Mouse (Mus musculus) frontal cortex, postnatal 36 days (tissue): ENCODE measurements around the gene Kcnh4.

Source experiments
- DNase-seq, 2 experiments: peaks; one replicate each; pipeline ENCODE4 v3.0.0; 2022; ENCODE audit warnings: low spot score in 2 of 2

Gene Kcnh4

DNA sequence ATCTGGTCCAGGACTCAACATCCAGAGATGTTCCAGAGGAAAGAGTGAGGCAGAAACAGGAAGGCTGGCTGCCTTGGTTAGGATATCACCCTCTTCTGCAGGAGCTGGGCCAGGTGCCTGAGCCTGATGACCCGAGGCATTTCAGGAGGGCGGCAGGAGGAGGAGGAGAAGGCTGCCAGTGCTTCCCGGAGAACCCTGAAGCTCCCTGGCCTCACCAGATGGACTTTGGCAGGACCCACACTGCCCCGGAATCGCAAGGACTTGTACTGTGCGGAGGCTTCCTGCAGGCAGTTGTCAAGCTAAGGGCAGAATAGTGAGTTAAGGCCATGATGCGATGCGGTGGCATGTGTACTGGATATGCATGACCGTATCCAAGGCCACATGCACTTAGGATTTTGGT, 7.0 kb upstream of the Kcnh4 start:
- no peak for DNase-seq

DNA sequence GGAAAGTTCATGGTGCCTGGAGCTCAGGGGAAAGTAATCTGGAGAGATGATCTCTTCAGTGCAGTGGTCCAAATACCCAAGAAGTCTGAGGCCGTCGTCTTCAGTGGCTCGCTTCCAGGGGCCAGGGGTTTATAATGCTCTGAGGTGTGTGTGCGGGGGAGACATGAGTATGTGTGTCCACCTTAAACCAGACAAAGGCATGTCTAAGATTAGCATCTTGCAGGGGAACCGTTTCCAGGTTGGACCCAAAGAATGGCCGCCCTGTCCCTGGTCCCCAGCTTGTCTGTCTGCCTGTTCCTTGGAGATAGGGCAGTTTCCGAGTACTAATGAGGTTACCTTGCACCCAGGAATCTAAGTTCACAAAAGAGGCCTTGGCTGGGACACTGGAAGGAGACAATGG, 3.1 kb upstream of the Kcnh4 start, which contains the start of gene Hcrt:
Hcrt (minus strand) TSS at position 101 of the 400 bp plus-strand sequence.
- DNase-seq, result no peak

DNA sequence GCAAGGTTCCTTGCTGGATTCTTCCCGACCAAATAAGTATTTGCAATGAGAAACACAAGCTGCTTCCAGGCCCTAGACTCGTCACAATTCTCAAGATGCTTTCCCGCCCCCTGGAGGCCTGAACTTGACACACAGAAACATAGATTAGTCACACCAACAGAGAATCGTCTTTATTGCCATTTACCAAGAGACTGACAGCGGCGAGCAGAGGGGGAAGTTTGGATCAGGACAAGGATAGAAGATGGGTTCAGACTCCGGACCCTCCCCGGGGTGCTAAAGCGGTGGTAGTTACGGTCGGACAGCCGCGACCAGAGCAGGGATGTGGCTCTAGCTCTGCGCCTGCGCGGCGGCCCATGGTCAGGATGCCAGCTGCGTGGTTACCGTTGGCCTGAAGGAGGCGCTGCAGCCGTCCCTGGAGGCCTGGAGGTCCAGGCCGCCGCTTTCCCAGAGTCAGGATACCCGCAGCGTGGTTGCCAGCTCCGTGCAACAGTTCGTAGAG, 1.9 kb upstream of the Kcnh4 start:
- peak; percentile 92 to 94 for DNase-seq

DNA sequence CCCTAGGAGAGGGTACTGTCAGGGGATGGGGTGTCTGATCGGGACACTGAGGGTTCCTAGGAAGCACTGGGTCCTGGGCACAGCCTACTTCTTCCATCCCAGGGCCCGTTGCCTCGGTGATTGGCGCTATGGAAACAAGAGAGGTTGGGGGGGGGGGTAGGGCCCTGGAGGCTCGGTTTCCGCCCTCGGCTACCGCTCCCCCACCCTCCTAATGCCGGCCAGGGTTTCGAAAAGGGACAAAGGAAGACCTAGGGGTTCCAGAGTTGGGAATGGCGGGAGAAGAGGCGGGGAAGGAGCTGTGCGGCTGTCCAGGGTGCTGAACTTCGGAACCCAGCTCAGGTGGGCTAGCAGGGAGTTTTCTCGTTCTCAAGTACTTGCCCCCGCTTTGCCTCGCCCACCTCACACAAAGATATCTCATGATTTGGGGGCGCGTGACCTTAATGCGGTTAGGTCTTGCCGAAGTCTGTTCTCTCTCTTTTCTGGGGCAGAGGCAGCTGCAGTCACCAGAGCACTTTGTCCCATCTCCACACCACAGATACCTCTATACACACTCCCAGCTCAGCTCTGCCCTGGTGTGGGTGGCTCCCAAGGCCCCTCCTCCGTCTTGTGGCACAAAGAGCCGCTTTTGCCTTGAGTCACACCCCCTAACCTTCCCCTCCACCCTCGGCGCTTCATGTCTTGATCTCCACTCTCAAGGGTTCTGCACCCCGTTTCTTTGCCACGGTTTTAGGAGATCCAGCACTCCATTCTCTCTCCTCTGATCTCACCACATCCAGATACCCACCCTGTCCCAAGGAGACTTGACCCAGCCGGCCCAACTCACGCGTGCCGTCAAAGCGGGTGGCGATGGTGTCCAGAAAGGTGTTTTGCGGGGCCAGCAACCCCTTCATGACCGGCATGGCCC, 783 bp downstream of the Kcnh4 start:
- no peak for DNase-seq

DNA sequence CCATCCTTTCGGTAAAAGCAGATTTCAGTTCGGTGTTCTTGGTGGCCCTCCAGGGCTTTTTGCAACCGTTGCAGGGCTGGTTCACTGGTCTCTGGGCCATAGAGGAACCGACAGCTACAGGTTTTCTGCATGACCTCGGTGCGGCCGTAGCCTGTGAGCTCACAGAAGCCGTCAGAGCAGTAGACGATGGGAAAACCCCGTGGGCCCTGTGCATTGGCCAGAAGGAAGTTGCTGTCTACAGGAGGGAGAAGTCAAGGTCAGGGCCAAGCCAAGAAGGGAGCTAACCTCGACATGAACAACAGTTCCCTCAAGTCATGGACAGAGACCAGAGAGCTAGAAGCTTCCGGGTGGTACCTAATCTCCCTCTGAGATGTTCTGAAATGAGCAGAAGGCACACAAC, 2.2 kb downstream of the Kcnh4 start:
- DNase-seq, result no peak

DNA sequence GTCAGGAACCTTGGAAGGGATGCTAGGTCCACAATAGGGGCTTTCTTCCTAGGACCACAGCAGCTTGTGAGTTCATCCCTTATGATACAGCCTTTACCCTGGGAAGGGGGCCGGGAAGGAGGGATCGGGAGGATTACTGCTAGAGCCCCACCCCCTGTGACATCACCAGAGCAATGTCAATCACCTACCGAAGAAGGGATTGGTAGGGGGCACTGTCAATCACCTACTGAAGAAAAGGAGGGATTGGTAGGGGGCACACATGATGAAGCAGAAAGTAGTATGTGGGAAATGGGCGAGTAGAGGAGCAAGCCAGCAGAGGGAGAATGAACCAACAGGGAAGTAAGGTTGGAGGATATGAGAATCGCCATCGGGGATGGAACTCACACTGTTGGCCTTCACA, 3.3 kb downstream of the Kcnh4 start:
- no peak for DNase-seq

DNA sequence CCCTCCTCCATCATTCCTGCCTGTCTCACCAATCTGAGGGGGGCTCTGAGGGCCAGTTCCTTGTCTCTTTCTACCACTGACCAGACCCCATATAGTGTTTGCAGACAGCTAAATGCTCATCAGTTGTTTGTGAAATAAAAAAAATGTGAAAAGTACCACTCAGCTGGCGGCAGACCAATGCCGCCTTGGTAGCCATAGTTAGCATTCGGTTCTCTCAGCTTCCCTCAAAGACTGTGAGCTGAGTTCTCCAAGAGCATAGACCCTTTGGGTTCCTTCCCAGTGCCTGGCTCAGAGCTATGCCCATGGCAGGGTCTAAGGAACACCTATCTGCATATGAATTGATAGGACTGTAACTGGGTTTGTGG, 5.1 kb downstream of the Kcnh4 start:
- DNase-seq, result peak; percentile 53 to 74

DNA sequence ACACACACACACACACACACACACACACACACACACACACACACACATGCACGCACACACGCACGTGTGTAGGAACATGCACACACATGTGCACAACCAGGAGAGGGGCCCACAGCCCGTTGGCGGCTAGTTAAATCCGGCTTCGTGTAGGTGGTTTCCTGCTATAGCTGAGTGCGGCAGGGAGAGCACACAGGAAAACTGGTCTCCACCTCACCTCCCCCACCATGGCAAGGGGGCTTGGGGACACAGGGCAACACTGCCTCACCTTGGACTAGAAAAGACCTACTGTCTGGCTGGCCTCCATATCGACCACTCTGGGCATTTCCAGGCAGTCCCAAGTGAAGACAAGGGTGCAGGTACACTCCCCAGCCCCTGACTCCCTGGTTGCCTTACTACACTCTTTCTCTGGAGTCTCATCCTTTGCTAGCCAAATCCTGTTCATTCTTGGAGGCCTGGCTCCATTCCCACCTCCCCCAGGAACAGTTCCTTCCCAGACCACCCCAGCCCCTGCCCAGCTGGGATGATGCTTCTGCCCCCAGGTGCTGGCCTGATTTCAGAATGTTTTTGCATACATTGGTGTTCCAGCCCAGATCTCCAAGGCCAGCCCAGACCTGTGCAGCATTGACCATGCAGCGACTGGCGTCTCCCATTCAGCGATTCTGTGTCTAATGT, 5.6 kb downstream of the Kcnh4 start:
- DNase-seq, result peak; percentile 70 to 82

DNA sequence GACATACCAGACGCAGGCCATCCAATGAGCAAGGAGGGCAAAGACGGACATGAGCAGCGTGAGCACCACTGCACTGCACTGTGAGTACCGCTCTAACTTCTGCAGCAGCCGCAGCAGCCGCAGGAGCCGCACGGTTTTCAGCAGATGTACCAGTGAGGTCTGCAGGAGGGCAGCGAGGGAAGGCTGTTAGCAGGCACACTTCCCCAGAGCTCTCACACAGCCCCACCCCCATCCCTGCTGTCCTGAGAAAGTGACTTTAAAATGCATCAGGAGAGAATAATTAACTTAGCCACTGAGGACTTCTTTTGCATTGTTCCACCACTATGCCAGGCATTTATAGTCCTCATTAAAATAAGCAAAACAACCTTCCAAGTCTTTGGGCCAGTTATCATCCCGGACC, 7.4 kb downstream of the Kcnh4 start:
- DNase-seq, result no peak

DNA sequence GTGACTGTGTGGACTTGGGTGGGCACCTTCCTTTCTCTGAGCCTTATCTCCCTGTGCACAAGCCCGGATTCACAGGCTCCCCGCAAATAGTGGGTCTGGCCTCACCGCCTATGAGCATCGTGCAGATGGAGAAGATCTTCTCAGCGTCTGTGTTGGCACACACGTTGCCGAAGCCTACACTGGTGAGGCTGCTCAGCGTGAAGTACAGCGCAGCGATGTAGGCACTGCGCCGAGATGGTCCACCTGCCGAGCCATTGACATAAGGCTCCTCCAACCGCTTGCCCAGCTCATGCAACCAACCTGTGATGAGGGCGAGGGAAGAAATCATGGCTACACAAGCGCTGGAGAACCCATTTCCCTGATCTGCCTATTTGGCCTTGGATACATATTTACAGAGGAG, 9.6 kb downstream of the Kcnh4 start:
- no peak for DNase-seq

DNA sequence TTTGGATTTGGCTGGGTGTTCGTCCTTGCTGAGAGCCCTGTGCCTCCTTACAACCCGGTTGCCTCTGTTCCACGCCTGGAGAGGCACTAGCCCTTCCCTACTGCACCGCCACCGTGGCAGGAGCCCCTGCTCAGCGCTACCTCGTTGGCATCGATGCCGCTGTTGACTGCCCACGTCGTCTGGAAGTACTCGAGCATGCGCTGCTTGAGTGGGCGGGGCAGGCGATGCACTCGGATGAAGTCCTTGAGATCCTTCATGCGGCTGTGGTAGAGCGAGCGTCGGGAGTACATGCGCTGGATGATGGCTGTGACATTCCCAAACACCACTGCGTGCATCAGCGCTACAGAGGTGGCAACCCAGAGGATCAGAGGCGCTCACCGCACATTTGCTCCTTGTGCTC, 10.3 kb downstream of the Kcnh4 start:
- DNase-seq, result peak; percentile 58 to 76

DNA sequence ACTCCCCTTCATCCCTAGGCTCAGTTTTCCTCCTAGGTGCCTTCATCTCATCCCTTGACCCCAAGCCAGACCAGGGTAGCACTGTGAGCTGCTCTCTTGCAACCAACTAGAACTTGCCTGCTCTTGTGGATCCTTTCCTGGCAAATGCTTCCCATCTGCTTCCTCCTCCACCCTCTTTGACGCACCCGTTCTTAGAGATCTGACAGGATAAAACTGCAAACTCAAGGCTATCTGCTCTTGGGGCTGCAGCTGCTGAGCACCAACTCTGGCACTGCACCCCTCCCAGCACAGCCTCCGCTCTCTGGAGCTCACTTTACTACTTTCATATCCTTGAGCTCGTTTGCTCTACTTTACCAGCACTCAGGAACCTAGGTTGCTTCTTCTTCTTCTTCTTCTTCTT, 11.1 kb downstream of the Kcnh4 start:
- peak in 1 of 2 experiments; percentile 28 for DNase-seq

DNA sequence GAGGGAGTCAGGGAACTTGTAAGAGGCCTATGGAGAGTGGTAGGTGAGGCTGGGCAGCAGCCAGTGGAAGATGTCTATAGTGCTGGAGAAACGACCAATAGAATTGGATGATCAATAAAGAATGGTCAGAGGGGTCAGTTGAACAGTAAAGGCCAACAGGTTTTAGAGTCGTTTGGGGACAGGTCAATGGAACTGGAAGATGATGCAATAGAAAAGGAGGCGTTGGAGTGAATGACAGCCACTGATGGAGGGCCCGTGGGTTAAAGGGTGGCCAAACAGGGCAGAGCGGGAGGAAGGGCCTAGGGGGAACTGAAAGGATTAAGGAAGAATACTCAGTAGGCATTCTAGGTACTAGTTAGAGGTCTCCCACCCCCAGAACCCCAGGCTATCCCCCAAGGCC, 12.6 kb downstream of the Kcnh4 start:
- DNase-seq, result no peak

DNA sequence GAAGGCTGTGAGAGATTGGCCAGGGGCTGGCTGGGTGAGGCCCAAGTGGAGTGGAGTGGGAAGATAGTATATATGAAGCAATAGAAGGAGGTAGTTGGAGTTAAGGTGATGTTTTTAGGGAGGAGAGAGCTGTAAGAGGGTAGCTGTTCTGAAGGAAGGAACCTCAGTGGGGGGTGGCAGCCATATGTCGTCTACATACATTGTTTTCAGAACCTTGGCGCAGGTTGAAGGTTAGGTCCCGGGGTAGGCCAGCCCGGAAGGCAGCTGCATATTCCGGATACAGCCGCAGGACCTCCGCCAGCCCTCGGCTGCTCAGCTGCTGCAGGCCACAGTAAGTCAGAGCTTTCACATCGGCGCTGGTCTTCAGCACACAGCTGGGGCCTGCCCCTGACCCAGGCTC, 13.2 kb downstream of the Kcnh4 start:
- DNase-seq, result no peak

DNA sequence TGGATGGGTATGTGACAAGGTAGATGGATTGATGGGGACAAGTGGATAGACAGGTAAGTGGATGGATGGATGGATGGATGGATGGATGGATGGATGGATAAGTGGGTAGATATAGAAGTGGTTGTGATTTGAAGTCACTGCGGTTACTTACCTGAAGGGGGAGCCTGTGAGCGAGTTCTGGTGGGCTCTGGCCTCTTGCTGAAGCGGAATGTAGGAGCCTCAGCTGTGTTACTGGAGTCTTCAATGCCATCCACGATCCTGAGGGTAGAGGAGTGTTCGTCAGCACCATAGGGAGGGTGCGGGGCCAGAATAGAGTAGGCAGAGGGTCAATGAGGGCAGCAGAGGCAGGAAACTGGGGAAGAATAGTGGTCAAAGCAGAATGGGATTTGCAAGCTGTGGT, 14.7 kb downstream of the Kcnh4 start:
- no peak for DNase-seq

DNA sequence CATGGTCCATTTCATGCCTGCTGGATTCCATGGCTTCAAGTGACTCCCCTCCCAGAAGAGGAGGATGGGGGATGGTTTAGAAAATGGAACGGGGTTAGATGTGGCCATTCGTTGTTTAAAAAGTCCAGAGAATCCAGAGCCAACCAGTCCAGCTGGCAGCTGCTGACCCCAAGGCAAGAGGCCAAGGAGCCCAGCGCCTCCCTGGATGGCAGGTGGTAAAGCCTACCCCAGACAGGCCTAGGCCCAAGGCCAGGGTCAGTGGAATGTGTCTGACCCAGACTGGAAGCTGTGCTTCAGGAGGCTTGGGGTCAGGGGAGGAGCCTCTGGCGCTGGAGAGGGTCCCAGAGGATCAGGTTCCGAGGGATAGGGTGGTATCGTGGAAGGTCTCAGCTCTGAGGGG, 18.4 kb downstream of the Kcnh4 start:
- no peak for DNase-seq

DNA sequence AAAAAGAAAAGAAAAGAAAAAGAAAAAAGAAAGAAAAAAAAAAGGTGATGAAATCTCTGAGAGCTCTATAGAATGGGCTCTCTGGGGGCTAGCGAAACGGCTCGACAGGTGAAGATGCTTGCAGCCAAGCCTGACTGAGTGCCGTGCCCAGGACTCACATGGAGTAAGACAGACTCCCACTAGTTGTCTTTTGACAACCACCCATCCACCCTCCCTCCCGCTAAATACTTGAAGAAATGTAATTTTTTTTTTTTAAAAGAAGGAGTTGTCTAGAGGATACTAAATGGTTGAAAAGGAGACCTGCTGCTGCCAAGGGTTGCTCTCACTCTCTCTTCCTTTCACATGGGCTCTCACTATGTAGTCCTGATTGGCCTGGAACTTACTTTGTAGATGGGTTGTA, 21.0 kb downstream of the Kcnh4 start:
- DNase-seq, result no peak

DNA sequence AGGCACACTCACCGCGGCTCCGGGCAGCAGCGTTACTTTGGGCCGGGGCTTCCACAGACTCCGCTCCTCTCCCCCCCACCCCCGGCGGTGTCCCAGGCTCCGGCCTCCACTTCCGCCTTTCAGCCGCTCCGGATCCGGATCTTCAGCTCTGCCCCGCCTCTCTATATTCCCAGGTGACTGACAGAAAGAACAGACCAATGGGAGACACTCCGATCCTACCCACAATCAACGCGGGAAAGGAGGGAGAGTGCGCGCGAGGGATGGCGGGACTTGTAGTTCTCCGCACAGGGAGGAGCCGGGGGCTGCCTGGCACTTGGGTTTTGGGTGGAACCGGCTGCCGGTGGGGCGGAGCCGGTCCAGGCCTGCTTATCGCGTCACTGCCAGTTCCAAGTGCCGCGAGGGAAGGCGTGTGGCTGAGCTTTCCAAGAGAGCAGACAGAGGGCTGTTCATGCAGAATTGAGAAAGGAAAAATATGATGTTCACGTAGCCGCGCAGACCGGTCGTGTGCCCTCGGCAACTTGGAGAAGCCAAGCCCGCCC, 21.6 kb downstream of the Kcnh4 start, which contains the start of gene Rab5c:
Rab5c (minus strand) TSS at position 150 of the 539 bp plus-strand sequence.
- DNase-seq, result peak; percentile 99

DNA sequence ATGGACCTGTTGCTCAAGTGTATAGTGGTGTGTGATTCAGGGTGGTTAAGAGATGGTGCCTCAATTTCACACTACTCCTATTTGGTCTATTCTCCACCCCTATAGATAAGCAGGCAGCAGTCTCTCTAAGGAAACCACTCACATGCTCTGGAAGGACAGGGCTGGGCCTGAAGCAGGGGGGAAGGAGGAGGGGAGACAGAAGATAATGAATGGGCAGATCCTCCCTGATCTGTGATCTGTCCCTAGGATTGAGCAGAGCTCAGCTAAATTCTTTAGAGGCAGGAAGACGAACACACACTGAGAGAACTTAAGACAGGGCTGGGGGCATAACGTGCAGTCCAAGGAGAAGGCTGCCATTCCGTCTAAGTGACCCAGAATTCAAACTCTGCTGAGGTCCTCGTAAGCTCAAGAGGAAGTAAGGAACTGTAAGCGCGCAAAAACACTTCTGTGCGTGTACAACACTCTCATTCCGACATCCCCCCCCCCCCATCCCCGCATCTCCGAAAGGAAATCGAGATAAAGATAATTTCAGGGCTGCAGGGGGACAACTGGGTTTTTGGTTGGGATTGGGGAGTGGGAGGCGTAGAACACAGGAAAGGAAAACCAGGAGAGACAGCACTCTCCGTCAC, 22.5 kb downstream of the Kcnh4 start:
- DNase-seq, result no peak

DNA sequence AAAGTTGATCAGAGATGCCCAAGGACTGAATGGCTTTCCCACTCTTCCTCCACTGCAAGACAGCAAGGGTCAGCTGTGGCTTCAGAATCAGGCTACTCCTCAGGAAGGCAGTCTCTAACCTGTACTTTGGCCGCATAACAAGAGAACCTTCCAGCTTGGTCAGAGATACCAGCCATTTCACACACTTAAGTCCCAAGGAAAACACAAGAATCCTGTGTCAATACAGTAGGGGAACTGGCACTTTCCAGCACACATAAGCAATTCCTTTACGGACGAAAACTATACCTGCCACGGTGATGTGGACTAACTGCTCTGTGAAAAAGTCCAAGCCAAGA, 23.0 kb downstream of the Kcnh4 start:
- no peak for DNase-seq

DNA sequence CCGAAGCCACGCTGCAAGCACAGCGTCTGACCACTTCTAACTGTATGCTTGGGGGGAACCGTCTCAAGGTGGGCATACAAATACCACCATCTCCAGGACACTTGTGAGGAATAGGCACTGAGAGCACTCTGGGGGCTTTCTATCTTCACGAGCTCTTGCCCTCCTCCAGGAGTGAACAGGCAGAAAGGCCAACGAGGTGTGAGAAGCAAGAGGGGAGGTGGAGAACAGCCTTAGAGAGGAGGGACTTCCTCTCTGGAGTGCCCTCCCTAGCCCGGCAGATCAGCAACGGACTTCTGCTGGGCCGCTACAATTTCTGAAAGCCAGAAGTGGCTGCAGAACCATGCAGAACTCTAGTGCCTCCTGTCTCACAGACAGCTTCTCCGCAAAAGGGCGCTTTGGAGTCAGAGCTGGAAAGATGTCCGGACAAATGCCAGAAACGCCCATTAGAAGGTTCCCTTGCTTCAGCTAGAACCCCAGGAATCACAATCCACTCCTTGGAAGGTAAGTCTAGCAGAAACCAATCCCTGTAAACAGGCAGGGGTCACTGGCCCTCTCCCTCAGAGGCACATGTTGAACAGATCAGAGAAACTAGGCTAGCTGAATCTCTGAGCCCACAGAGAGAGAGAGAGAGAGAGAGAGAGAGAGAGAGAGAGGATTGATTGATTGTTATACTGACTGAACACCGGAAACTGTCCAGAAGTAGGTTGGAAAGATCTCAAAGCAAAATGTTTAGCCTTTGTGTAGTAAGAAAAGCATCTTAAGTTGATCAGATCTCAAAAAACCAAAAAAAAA, 23.6 kb downstream of the Kcnh4 start:
- DNase-seq, result no peak
